Mouse (Mus musculus) inflammation-experienced regulatory T-cells, adult 16 weeks (primary cell): ENCODE measurements around the gene Wbp4. TPM values are rescaled to one million over a fixed set of nuclear protein-coding genes. Genes with fewer than 3 reads are reported as not detected.

Source experiments
- polyA plus RNA-seq: library from polyadenylated mRNA; unstranded; fragments of 100-300 nt; shearing (Covaris generic); gene quantifications from one replicate; pipeline ENCODE4 v1.2.1, GENCODE M21; 2017

Wbp4 gene
- 38.8 TPM for polyA plus RNA-seq

DNA sequence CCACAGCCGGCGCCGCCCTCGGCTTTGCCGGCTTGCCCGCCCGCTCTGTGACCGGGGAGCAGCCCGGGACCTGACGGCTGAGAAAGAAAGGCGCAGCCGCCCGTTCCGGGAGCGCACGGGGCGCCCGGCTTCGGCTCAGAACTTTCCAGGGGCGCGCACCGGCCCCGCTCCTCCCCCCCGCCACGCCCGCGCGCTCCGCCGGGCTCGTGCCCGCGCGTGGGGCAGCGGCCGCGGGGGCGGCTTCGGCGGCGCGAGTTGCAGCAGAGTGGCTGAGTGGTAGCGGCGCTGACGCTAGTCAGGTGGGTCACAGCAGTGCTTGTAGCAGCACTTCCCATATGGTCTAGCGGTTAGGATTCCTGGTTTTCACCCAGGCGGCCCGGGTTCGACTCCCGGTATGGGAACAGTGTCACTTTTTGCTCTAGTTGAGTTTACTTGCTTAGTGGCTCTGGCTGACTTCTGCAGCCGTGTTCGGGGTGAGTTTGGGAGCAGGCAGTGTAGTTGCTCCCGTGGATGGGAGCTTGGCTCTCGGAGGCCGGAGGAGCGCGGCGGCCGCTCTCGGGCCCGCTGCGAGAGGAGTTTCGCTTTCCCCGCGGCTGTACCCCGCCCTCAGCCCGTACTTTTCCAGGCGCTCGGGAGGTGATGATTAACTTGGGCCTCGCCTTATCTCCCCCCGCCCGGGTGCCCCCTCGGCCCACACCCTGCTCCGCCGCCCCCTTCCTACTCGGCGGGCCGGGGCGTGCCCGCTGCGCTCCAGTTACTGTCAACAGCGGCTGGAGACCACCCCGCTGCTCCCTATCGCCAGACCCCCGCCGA is at the start of gene Wbp4:
TSS of gene Wbp4 (minus strand) at position 182 of the 813 bp plus-strand sequence.

DNA sequence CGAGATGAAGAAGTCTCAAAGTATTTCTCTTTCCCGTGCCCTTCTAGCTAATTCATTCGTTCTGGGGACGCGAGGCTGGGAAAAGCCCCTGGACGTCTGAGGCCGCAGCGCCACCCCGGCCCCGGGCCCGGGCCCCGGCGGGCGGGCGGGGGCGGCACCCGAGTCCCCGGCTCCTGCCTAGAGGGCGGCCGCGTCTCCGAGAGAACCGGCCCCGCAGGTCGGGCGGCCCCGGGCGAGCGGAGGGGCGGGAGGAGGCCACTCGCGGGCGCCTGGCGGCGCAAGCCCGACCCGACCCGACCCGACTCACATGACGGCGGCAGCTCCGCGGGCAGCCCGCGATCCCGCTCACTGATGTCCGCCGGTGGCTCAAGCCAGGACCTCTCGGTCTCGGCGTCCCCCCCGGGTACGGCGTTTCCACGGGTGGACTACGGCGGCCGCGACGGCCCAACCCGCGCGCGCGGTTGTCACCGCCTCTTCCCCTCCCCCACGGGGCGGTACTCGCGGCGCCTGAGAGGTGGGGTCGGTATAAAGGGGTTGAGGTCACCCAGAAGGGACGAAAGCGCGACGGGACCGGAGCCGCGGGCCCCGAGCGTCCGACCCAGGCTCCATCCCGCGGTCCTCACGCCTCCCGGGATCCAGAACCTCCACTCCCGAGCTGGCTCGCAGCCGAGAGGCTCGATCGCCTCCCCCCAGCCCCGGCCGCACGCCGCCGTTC is 539 bp downstream of the Wbp4 start, which contains the start of gene Elf1:
TSS of gene Elf1 (plus strand) at position 571 of the 715 bp plus-strand sequence.

DNA sequence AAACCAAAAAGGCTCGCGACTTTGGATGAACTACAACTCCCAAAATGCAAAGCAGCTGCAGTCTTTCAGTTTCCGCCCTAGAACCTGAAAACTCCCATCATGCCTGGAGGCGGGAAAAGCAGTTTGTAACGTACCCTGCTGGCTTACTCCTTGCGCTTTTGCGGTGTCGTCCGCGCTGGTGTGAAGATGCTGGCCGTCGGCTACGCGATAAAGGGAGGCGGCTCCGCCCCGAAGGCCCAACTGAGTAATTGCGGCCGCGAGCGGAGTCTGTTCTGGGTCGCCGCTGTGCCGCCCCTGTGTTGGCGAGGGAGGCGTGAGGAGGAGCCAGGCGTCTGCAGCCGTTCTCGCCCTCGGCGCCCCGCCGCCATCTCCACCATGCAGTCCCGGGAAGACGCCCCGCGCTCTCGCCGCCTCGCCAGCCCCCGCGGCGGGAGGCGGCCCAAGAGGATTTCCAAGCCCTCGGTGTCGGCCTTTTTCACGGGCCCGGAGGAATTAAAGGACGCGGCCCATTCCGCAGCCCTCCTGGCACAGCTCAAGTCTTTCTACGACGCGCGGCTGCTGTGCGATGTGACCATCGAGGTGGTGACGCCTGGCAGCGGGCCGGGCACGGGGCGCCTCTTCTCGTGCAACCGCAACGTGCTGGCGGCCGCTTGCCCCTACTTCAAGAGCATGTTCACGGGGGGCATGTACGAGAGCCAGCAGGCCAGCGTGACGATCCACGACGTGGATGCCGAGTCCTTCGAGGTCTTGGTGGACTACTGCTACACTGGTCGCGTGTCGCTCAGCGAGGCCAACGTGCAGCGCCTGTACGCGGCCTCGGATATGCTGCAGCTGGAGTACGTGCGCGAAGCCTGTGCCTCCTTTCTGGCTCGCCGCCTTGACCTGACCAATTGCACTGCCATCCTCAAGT is 29.4 kb downstream of the Wbp4 start, which contains the start of gene Kbtbd6:
TSS of gene Kbtbd6 (plus strand) at position 155 of the 910 bp plus-strand sequence.

DNA sequence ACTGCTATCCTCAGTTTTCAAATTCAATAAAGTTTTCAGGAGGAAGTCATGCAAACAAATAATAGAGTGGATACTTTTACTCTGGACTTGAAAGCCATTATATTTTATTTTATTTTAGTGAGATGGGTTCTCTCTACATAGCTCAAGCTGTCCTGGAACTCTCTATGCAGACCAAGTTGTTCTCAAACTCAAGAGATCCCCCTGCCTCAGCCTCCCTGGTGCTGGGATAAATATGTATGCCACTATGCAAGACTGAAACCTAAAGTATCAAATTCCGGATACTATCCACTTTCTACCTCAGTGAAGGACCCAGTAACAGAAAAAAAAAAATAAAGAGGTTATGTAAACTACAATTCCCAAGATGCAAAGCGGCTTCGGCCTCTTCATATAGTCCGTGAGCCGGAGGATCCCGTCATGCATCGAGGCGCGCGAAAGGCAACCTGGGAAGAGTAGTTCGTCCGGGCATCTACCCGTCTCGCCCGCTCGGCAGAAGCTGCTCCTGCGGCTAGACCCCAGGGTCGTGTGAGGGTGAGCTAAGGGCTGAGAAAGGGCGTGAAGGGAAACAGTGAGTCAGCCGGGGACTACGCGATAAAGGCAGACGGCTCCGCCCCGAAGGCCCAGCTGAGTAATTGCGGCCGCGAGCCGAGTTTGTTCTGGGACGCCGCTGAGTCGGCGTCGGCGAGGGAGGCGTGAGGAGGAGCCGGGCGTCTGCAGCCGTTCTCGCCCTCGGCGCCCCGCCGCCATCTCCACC is 55.2 kb downstream of the Wbp4 start, which contains the start of gene Kbtbd7:
TSS of gene Kbtbd7 (plus strand) at position 533 of the 751 bp plus-strand sequence.

Other genes starting within 250 kb of the Wbp4 start
- gene Zfp957, start 234.2 kb downstream of the Wbp4 start, polyA plus RNA-seq, result not detected
- 10.6 TPM for gene Rgcc, start 179.9 kb downstream of the Wbp4 start, polyA plus RNA-seq
- 74.2 TPM for gene Naa16, start 90.7 kb downstream of the Wbp4 start, polyA plus RNA-seq
- gene Mtrf1, start 83.7 kb downstream of the Wbp4 start, polyA plus RNA-seq, result 6.2 TPM
- gene Kbtbd7, start 55.0 kb downstream of the Wbp4 start, polyA plus RNA-seq, result 3.2 TPM
- 0.21 TPM for gene Kbtbd6, start 29.7 kb downstream of the Wbp4 start, polyA plus RNA-seq
- 205 TPM for gene Elf1, start 326 bp downstream of the Wbp4 start, polyA plus RNA-seq
- gene Sugt1, start 106.2 kb upstream of the Wbp4 start, polyA plus RNA-seq, result 122 TPM
- gene Cnmd, start 180.7 kb upstream of the Wbp4 start, polyA plus RNA-seq, result not detected